Mouse (Mus musculus): ENCODE measurements around the gene Fam126a. TPM values are rescaled to one million over a fixed set of nuclear protein-coding genes. Genes with fewer than 3 reads are reported as not detected.

Gene Fam126a
- polyA plus RNA-seq (2015; fragmentation: Nextera tagmentation; extraction: Ambion mirVana), result 55.0 and 56.9 TPM in 2 replicates

GRCm38 (mm10) chr5:24030579-24030969 is at the start of gene Fam126a:
TSS of gene Fam126a (minus strand) at chr5:24030690.
- Histone ChIP-seq H3K4me2 (peak within 1 kb of the TSS; percentile 78), H3K27ac (replicated peaks) (peak within 1 kb of the TSS; percentile 96), H3K9me3 (replicated peaks) (no peaks in the 10 kb centered on the region), H3K9ac (peak within 1 kb of the TSS; percentile 100), H3K4me3 (replicated peaks) (peak within 1 kb of the TSS; percentile 100), H3K4me1 (replicated peaks) (peaks cover 36% of the 10 kb centered on the region), H3K36me3 (replicated peaks) (peaks cover 15% of the 10 kb centered on the region), H3K27me3 (no peaks in the 10 kb centered on the region)
- under 1% methylated on average over 16 of the region's 16 CpGs for WGBS (ENCODE audit: insufficient replicate concordance)
- ATAC-seq (ENCODE audit: insufficient read depth), result peak; percentile 100

GRCm38 (mm10) chr5:24078420-24079179 is 48.1 kb upstream of the Fam126a start:
- H3K4me3 ChIP-seq (replicated peaks), result no peak overlapping the region
- H3K27me3 ChIP-seq, result peaks cover 20% of the 10 kb centered on the region; the same call in 1 of the 2 replicates
- H3K36me3 ChIP-seq (replicated peaks), result no peaks in the 10 kb centered on the region
- 71% methylated on average over 7 of the region's 7 CpGs for WGBS (ENCODE audit: insufficient replicate concordance)
- H3K9me3 ChIP-seq (replicated peaks), result no peaks in the 10 kb centered on the region
- H3K4me1 ChIP-seq (replicated peaks), result 0 out of 2 replicates have a peak, but pooled peaks cover 4% of the 10 kb centered on the region
- peak overlapping the region; percentile 38; the same call in 1 of the 2 replicates for H3K4me2 ChIP-seq
- no peak overlapping the region for H3K9ac ChIP-seq
- no peak overlapping the region for H3K27ac ChIP-seq (replicated peaks)
- ATAC-seq (ENCODE audit: insufficient read depth), result no peak

GRCm38 (mm10) chr5:24077739-24078306 is 47.3 kb upstream of the Fam126a start:
- H3K9me3 ChIP-seq (replicated peaks), result no peaks in the 10 kb centered on the region
- peak overlapping the region; percentile 61 for H3K4me2 ChIP-seq
- H3K27ac ChIP-seq (replicated peaks), result no peak overlapping the region
- peaks cover 17% of the 10 kb centered on the region; the same call in 1 of the 2 replicates for H3K27me3 ChIP-seq
- ATAC-seq (ENCODE audit: insufficient read depth), result no peak
- H3K4me3 ChIP-seq (replicated peaks), result peak overlapping the region; percentile 34; the same call in 1 of the 2 replicates
- 0 out of 2 replicates have a peak, but pooled peaks cover 4% of the 10 kb centered on the region for H3K4me1 ChIP-seq (replicated peaks)
- no peaks in the 10 kb centered on the region for H3K36me3 ChIP-seq (replicated peaks)
- no peak overlapping the region for H3K9ac ChIP-seq
- WGBS (ENCODE audit: insufficient replicate concordance), result 14% methylated on average over 7 of the region's 7 CpGs

DNA sequence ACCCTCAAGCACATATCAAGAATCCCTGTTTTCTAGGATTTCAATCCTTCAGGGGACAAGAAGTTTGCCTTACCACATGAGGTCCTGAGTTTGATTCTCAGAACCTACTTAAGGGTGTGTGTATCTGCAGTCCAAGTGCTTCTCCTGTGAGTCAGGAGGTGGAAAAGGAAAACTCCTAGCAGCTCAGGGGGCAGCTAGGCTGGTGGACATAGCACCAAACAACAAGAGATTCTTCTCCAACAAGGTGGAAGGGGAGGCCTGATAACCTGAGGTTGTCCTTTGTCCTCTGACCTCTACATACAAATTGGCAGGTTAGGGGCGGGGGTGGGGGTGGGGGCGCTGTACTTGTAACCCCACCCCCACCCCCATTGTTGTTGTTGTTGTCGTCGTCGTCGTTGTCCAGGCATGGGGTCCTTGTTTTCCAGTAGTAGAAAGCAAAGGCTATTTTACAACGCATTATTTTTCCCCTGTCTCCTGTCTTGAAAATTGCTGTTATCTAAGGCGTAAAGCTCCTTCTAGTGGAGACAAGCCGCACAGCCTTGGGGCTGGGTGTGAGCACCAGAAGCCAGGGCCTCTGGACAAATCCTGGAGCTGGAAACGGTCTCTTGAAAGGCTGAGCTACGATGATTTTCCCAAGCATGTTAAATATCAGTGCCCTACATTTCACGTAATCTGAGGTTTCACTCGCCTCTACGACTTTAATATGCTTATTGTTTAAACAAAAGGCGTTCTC is 46.7 kb upstream of the Fam126a start:
- no peak for ATAC-seq (ENCODE audit: insufficient read depth)
- Histone ChIP-seq H3K4me2 (peak overlapping the region; percentile 61), H3K27me3 (peaks cover 17% of the 10 kb centered on the region; the same call in 1 of the 2 replicates), H3K4me1 (replicated peaks) (0 out of 2 replicates have a peak, but pooled peaks cover 4% of the 10 kb centered on the region), H3K9me3 (replicated peaks) (no peaks in the 10 kb centered on the region), H3K9ac (no peak overlapping the region), H3K36me3 (replicated peaks) (no peaks in the 10 kb centered on the region), H3K4me3 (replicated peaks) (peak overlapping the region; percentile 34), H3K27ac (replicated peaks) (peak overlapping the region; percentile 61)
- 3% methylated on average over 15 of the region's 15 CpGs for WGBS (ENCODE audit: insufficient replicate concordance)

DNA sequence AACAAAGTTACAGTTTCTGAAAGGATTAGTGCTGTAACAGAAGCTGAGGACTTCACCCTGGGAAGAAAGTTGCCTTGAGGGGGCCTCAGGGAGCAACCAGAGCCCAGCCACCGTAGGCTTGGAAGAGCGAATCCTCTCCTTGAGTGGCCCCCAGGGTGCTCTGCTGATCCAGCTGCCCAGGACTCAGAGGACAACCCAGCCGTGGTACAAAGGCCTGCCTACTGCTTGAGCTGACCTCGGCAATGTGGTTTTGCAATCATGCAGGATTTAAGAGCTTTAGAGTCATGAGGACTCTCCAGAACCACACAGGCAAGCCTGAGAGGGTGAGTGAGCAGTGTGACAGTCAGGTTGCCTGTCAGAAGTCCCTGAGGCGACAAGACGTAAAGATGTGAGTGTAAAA is 41.5 kb upstream of the Fam126a start:
- Histone ChIP-seq H3K36me3 (replicated peaks) (no peaks in the 10 kb centered on the region), H3K27me3 (no peaks in the 10 kb centered on the region), H3K4me1 (replicated peaks) (peaks cover 5% of the 10 kb centered on the region; the same call in 1 of the 2 replicates), H3K9me3 (replicated peaks) (no peaks in the 10 kb centered on the region), H3K9ac (no peak overlapping the region), H3K4me3 (replicated peaks) (no peak overlapping the region), H3K4me2 (no peak overlapping the region), H3K27ac (replicated peaks) (no peak overlapping the region)
- WGBS (ENCODE audit: insufficient replicate concordance), result 58% methylated on average over 6 of the region's 6 CpGs
- ATAC-seq (ENCODE audit: insufficient read depth), result no peak

- H3K4me2 ChIP-seq, result no peak overlapping the region
- no peak overlapping the region for H3K4me3 ChIP-seq (replicated peaks)
- H3K27ac ChIP-seq (replicated peaks), result 0 out of 2 replicates have a peak overlapping the region, but pooled peaks have one; percentile 38
- no peak overlapping the region for H3K9ac ChIP-seq
- no peaks in the 10 kb centered on the region for H3K9me3 ChIP-seq (replicated peaks)
- H3K27me3 ChIP-seq, result no peaks in the 10 kb centered on the region
- ATAC-seq (ENCODE audit: insufficient read depth), result peak; percentile 61
- no peaks in the 10 kb centered on the region for H3K36me3 ChIP-seq (replicated peaks)
- 51% methylated on average over 6 of the region's 6 CpGs for WGBS (ENCODE audit: insufficient replicate concordance)
- peaks cover 3% of the 10 kb centered on the region; the same call in 1 of the 2 replicates for H3K4me1 ChIP-seq (replicated peaks)
Measured at GRCm38 (mm10) chr5:24068955-24069354, 38.5 kb upstream of the Fam126a start.

- Histone ChIP-seq H3K9me3 (replicated peaks) (no peaks in the 10 kb centered on the region), H3K4me3 (replicated peaks) (no peak overlapping the region), H3K4me2 (no peak overlapping the region), H3K27me3 (no peaks in the 10 kb centered on the region), H3K4me1 (replicated peaks) (no peaks in the 10 kb centered on the region), H3K9ac (no peak overlapping the region), H3K36me3 (replicated peaks) (no peaks in the 10 kb centered on the region), H3K27ac (replicated peaks) (no peak overlapping the region)
- no peak for ATAC-seq (ENCODE audit: insufficient read depth)
- 58% methylated on average over 4 of the region's 4 CpGs for WGBS (ENCODE audit: insufficient replicate concordance)
Measured at GRCm38 (mm10) chr5:24063545-24063944, 33.1 kb upstream of the Fam126a start.

DNA sequence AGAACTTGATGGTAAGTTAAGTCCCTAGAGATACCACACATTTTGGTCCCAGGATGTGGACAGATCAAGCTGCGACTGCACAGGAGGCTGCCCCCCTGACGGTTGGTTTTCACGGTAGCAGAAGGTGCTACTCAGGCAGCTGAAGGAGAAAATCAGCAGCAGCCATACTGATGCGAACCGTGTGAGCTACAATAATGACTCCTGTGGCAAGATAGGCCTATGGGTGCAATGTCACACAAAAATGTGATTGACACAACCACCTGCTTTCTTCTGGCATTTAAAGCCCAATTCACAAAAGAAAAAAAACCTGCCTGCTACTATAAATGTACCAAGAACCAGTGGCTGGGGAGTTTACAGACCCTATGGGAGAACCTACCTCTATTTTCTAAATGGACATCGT is 32.5 kb upstream of the Fam126a start:
- H3K36me3 ChIP-seq (replicated peaks), result no peaks in the 10 kb centered on the region
- no peaks in the 10 kb centered on the region for H3K9me3 ChIP-seq (replicated peaks)
- H3K4me1 ChIP-seq (replicated peaks), result no peaks in the 10 kb centered on the region
- no peak overlapping the region for H3K9ac ChIP-seq
- H3K4me3 ChIP-seq (replicated peaks), result no peak overlapping the region
- no peak for ATAC-seq (ENCODE audit: insufficient read depth)
- H3K27ac ChIP-seq (replicated peaks), result no peak overlapping the region
- H3K4me2 ChIP-seq, result no peak overlapping the region
- WGBS (ENCODE audit: insufficient replicate concordance), result 72% methylated on average over 6 of the region's 6 CpGs
- no peaks in the 10 kb centered on the region for H3K27me3 ChIP-seq

DNA sequence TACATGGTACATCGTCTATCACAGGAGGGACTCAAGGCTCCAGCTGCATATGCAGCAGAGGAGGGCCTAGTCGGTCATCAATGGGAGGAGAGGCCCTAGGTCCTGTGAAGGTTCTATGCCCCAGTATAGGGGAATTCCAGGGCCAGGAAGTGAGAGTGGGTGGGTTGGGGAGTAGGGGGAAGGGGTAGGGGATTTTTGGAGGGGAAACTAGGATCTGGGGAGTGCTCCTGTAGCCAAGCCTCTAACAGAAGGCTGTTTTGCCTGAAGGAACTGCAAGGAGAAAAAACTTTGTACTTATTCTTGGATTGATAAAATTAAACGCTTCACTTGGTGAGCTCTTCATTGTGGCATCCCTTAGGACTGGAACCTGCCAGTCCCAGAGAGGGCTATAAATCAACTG is 30.5 kb upstream of the Fam126a start:
- no peak overlapping the region for H3K4me3 ChIP-seq (replicated peaks)
- H3K36me3 ChIP-seq (replicated peaks), result no peaks in the 10 kb centered on the region
- no peaks in the 10 kb centered on the region for H3K27me3 ChIP-seq
- H3K27ac ChIP-seq (replicated peaks), result no peak overlapping the region
- H3K4me2 ChIP-seq, result no peak overlapping the region
- H3K9ac ChIP-seq, result no peak overlapping the region
- H3K9me3 ChIP-seq (replicated peaks), result no peaks in the 10 kb centered on the region
- 59% methylated on average over 3 of the region's 3 CpGs for WGBS (ENCODE audit: insufficient replicate concordance)
- no peaks in the 10 kb centered on the region for H3K4me1 ChIP-seq (replicated peaks)
- no peak for ATAC-seq (ENCODE audit: insufficient read depth)

DNA sequence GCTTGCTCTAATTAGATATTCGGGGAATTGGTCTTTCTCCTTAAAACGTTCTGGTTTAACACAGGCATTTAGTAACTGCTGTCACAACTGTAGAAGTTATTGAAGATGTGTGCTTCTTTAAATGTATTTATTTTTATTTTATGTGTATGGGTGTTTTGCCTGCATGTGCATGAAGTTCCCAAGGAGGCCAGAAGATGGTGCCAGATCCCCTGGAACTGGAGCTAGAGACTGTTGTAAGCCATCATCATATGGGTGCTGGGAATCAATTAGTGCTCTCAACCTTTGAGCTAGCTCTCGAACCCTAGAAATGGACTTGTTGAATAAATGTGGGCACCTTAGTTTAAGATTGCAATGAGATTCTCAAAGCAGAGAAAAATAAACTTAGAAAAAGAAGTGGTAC is 27.1 kb upstream of the Fam126a start:
- Histone ChIP-seq H3K27me3 (no peaks in the 10 kb centered on the region), H3K9me3 (replicated peaks) (no peaks in the 10 kb centered on the region), H3K4me3 (replicated peaks) (no peak overlapping the region), H3K27ac (replicated peaks) (no peak overlapping the region), H3K4me2 (no peak overlapping the region), H3K36me3 (replicated peaks) (no peaks in the 10 kb centered on the region), H3K9ac (no peak overlapping the region), H3K4me1 (replicated peaks) (no peaks in the 10 kb centered on the region)
- no peak for ATAC-seq (ENCODE audit: insufficient read depth)
- WGBS (ENCODE audit: insufficient replicate concordance), result 45% methylated on average over 3 of the region's 3 CpGs

DNA sequence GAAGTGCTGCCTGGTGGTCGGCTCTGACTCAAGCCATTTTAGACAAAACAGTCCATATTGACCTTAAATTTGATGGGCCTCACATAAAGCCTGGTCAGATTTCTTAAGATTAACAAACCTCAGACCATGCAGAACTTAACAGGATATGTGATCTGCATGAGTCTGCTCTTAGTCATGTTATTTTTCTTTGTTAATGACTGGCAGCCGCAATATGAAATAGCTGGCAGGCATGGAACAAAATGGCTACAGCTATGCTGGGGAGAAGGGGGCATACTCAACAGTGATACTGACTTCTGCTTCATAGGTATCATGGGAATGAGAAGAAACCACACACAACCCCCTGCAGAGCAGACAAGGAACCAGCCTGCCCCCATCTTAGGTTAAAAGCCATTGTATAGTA is 26.4 kb upstream of the Fam126a start:
- H3K4me3 ChIP-seq (replicated peaks), result no peak overlapping the region

More for the DNA sequence above, 26.4 kb upstream of the Fam126a start:
- H3K27ac ChIP-seq (replicated peaks), result no peak overlapping the region
- no peak overlapping the region for H3K4me2 ChIP-seq
- H3K27me3 ChIP-seq, result no peaks in the 10 kb centered on the region
- H3K9ac ChIP-seq, result no peak overlapping the region
- no peaks in the 10 kb centered on the region for H3K36me3 ChIP-seq (replicated peaks)
- H3K9me3 ChIP-seq (replicated peaks), result no peaks in the 10 kb centered on the region
- ATAC-seq (ENCODE audit: insufficient read depth), result no peak
- WGBS (ENCODE audit: insufficient replicate concordance), result 72% methylated on average over 2 of the region's 2 CpGs
- no peaks in the 10 kb centered on the region for H3K4me1 ChIP-seq (replicated peaks)
